Mouse (Mus musculus) midbrain, embryonic 14.5 days (tissue): ENCODE results near the gene Slc30a10. TPM values are rescaled to one million over a fixed set of nuclear protein-coding genes. Genes with fewer than 3 reads are reported as not detected.

Experiments used
- ATAC-seq: fragments of 200-750 bp; cut with Nextera tagmentation; 2 replicates; pipeline ENCODE4 v1.8.0; 2017; ENCODE audit warnings: moderate number of reproducible peaks, moderate library complexity; ENCODE audit not compliant: low FRiP score, low TSS enrichment
- DNase-seq: peaks from one replicate; pipeline ENCODE4 v3.0.0-alpha.2; 2015
- H3K27ac ChIP-seq: fragments of 300-500 bp; sonication (generic); replicated peaks from 2 replicates; pipeline ENCODE4 v1.5.1; 2014; ENCODE audit warnings: mild to moderate bottlenecking, low read depth, low read length, moderate library complexity
- H3K27me3 ChIP-seq: fragments of 300-500 bp; sonication (generic); 2 replicates; pipeline ENCODE4 v1.6.1; 2014; ENCODE audit warnings: low read length, control low read depth, mixed read lengths; ENCODE audit not compliant: control insufficient read depth, insufficient read depth
- H3K36me3 ChIP-seq: fragments of 300-500 bp; sonication (generic); 2 replicates; pipeline ENCODE4 v1.6.1; 2014; ENCODE audit warnings: low read length, control low read depth; ENCODE audit not compliant: control insufficient read depth, insufficient read depth
- H3K4me1 ChIP-seq: fragments of 300-500 bp; sonication (generic); 2 replicates; pipeline ENCODE4 v1.6.1; 2014; ENCODE audit warnings: mild to moderate bottlenecking, antibody characterized with exemption, low read length, control low read depth; ENCODE audit not compliant: control insufficient read depth, insufficient read depth
- H3K4me2 ChIP-seq: fragments of 300-500 bp; sonication (generic); 2 replicates; pipeline ENCODE4 v1.6.1; 2014; ENCODE audit warnings: mild to moderate bottlenecking, low read length, moderate library complexity
- H3K4me3 ChIP-seq: fragments of 300-500 bp; sonication (generic); replicated peaks from 2 replicates; pipeline ENCODE4 v1.5.1; 2014; ENCODE audit warnings: low read depth, low read length
- H3K9ac ChIP-seq: fragments of 300-500 bp; sonication (generic); replicated peaks from 2 replicates; pipeline ENCODE4 v1.6.1; 2014; ENCODE audit warnings: mild to moderate bottlenecking, low read length, moderate library complexity
- H3K9me3 ChIP-seq: fragments of 300-500 bp; sonication (generic); 2 replicates; pipeline ENCODE4 v1.6.1; 2016; ENCODE audit warnings: low read length, control low read depth, mixed read lengths; ENCODE audit not compliant: control insufficient read depth
- WGBS: fragments of 180-500 bp; shearing (Covaris S2); extraction: QIAGEN DNeasy Blood & Tissue Kit; methylation state at CpG from one replicate; pipeline ENCODE4 v1.1.7; 2014; 5-methylcytosine and 5-hydroxymethylcytosine counted together
- polyA plus RNA-seq: library from polyadenylated mRNA; unstranded; fragments of >200 nt; fragmentation: Nextera tagmentation; extraction: Ambion mirVana; gene quantifications from 2 replicates; pipeline ENCODE4 v1.2.1, GENCODE M21; 2014

Gene Slc30a10
- polyA plus RNA-seq, 1 experiment from 2014 or later: 5.7 TPM

DNA sequence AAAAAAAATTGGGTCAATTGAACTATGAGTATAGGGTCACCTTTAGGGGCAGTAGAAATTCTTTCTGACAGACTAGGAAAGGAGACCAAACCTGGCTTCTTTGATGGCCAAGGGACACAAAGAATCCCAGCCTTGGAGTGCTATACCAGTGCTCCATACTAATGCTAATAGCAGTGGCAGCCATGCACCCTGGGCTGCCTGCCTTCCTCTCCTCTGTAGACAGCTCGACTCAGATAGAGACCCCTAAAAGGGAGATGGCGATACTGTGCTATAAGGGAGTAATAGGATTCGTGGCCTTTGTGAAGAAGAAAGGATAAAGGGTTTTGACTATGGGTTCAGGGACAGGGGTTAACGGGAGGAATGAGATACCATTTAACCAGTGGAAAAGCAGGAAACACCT is 504 bp upstream of the Slc30a10 start:
- peak overlapping the region; percentile 95 for H3K4me2 ChIP-seq
- no peak overlapping the region for H3K27ac ChIP-seq
- ATAC-seq (no peak), DNase-seq (no peak)
- H3K4me3 ChIP-seq: peak overlapping the region; percentile 59
- peaks cover 13% of the 10 kb centered on the region for H3K27me3 ChIP-seq
- 35% methylated on average over 4 of the region's 4 CpGs for WGBS
- 0 out of 2 replicates have a peak overlapping the region, but pooled peaks have one; percentile 71 for H3K9ac ChIP-seq
- H3K36me3 ChIP-seq: no peaks in the 10 kb centered on the region
- H3K9me3 ChIP-seq: no peaks in the 10 kb centered on the region
- H3K4me1 ChIP-seq: 0 out of 2 replicates have a peak, but pooled peaks cover 4% of the 10 kb centered on the region

- Histone ChIP-seq H3K4me1 (0 out of 2 replicates have a peak, but pooled peaks cover 4% of the 10 kb centered on the region), H3K9me3 (no peaks in the 10 kb centered on the region), H3K36me3 (no peaks in the 10 kb centered on the region), H3K9ac (peak overlapping the region; percentile 71), H3K4me3 (peak overlapping the region; percentile 59), H3K4me2 (peak overlapping the region; percentile 95), H3K27ac (0 out of 2 replicates have a peak overlapping the region, but pooled peaks have one; percentile 26), H3K27me3 (peaks cover 13% of the 10 kb centered on the region)
- under 1% methylated on average over 70 of the region's 71 CpGs for WGBS
- ATAC-seq (peak; percentile 63), DNase-seq (peak; percentile 72)
These were observed 480 bp downstream of the Slc30a10 start for GRCm38 (mm10) chr1:185454955-185455701.

GRCm38 (mm10) chr1:185456327-185456726 is 1.7 kb downstream of the Slc30a10 start:
- no peak overlapping the region for H3K9ac ChIP-seq

GRCm38 (mm10) chr1:185460096-185460495 is 5.4 kb downstream of the Slc30a10 start:
- Histone ChIP-seq H3K36me3 (no peaks in the 10 kb centered on the region), H3K9me3 (no peaks in the 10 kb centered on the region), H3K4me1 (0 out of 2 replicates have a peak, but pooled peaks cover 7% of the 10 kb centered on the region), H3K4me3 (no peak overlapping the region), H3K27me3 (peaks cover 13% of the 10 kb centered on the region), H3K4me2 (no peak overlapping the region), H3K9ac (no peak overlapping the region), H3K27ac (no peak overlapping the region)
- no peak for DNase-seq
- no peak for ATAC-seq
- WGBS: 88% methylated on average over 5 of the region's 5 CpGs

More at GRCm38 (mm10) chr1:185456327-185456726, 1.7 kb downstream of the Slc30a10 start:
- no peaks in the 10 kb centered on the region for H3K9me3 ChIP-seq
- H3K27me3 ChIP-seq: peaks cover 13% of the 10 kb centered on the region
- H3K4me3 ChIP-seq: no peak overlapping the region
- H3K4me1 ChIP-seq: 0 out of 2 replicates have a peak, but pooled peaks cover 4% of the 10 kb centered on the region
- DNase-seq (no peak), ATAC-seq (no peak)
- peak overlapping the region; percentile 95 for H3K4me2 ChIP-seq
- 87% methylated on average over 9 of the region's 9 CpGs for WGBS
- no peak overlapping the region for H3K27ac ChIP-seq
- no peaks in the 10 kb centered on the region for H3K36me3 ChIP-seq

GRCm38 (mm10) chr1:185462889-185463288 is 8.2 kb downstream of the Slc30a10 start:
- no peaks in the 10 kb centered on the region for H3K36me3 ChIP-seq
- H3K27me3 ChIP-seq: no peaks in the 10 kb centered on the region
- WGBS: 71% methylated on average over 5 of the region's 5 CpGs
- no peak overlapping the region for H3K9ac ChIP-seq
- DNase-seq (no peak), ATAC-seq (no peak)
- H3K4me3 ChIP-seq: no peak overlapping the region
- H3K4me1 ChIP-seq: 0 out of 2 replicates have a peak, but pooled peaks cover 3% of the 10 kb centered on the region
- H3K4me2 ChIP-seq: no peak overlapping the region
- H3K27ac ChIP-seq: no peak overlapping the region
- no peaks in the 10 kb centered on the region for H3K9me3 ChIP-seq

DNA sequence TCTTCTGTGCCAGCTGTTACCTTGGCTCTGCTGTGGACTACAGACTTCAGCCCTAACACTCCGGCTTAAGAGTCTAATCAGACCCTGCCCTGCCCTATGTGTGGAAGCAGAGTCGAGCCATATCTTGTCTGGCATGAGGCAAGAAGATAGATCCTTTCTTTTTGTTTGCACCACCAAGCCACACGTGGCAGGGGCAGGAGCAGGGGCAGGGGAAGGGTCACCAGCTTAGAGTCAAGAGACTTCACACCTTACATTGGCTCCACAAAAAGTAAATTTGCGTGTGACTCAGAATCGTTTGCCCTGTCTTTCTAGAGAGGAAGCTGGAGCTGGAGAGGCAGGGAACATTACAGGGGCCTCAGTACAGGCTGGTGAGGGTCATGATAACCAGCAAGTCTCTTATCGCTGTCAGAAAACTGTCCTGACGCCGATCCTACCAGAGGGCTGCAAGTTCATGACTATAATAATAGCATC is 14.9 kb downstream of the Slc30a10 start:
- DNase-seq: no peak
- ATAC-seq: no peak
- H3K9ac ChIP-seq: no peak overlapping the region
- no peak overlapping the region for H3K27ac ChIP-seq
- H3K4me1 ChIP-seq: no peaks in the 10 kb centered on the region
- H3K4me2 ChIP-seq: no peak overlapping the region
- no peaks in the 10 kb centered on the region for H3K27me3 ChIP-seq
- no peaks in the 10 kb centered on the region for H3K9me3 ChIP-seq
- no peak overlapping the region for H3K4me3 ChIP-seq
- no peaks in the 10 kb centered on the region for H3K36me3 ChIP-seq
- 76% methylated on average over 8 of the region's 8 CpGs for WGBS

GRCm38 (mm10) chr1:185472025-185472720 is 17.5 kb downstream of the Slc30a10 start:
- no peaks in the 10 kb centered on the region for H3K36me3 ChIP-seq
- no peak overlapping the region for H3K9ac ChIP-seq
- DNase-seq (no peak), ATAC-seq (no peak)
- H3K27me3 ChIP-seq: no peaks in the 10 kb centered on the region
- 64% methylated on average over 8 of the region's 8 CpGs for WGBS
- H3K27ac ChIP-seq: no peak overlapping the region
- no peaks in the 10 kb centered on the region for H3K4me1 ChIP-seq
- H3K4me3 ChIP-seq: no peak overlapping the region
- no peaks in the 10 kb centered on the region for H3K9me3 ChIP-seq
- H3K4me2 ChIP-seq: no peak overlapping the region

GRCm38 (mm10) chr1:185472730-185473129 is 18.1 kb downstream of the Slc30a10 start:
- WGBS: 96% methylated on average over 4 of the region's 4 CpGs

More at GRCm38 (mm10) chr1:185472730-185473129, 18.1 kb downstream of the Slc30a10 start:
- no peak overlapping the region for H3K4me3 ChIP-seq
- ATAC-seq (no peak), DNase-seq (no peak)
- H3K9me3 ChIP-seq: no peaks in the 10 kb centered on the region
- no peaks in the 10 kb centered on the region for H3K27me3 ChIP-seq
- no peak overlapping the region for H3K9ac ChIP-seq
- H3K4me2 ChIP-seq: no peak overlapping the region
- no peaks in the 10 kb centered on the region for H3K36me3 ChIP-seq
- H3K4me1 ChIP-seq: no peaks in the 10 kb centered on the region
- H3K27ac ChIP-seq: no peak overlapping the region
